Mouse (Mus musculus) olfactory bulb, adult 2 months (tissue): ENCODE measurements around the gene Rsbn1l. TPM values are rescaled to one million over a fixed set of nuclear protein-coding genes. Genes with fewer than 3 reads are reported as not detected.
A peak's percentile ranks its signal among the peaks of the same experiment; 100 is the strongest.

Source experiments
- H3K27ac ChIP-seq: fragments of 200-500 bp; 2 replicates; pipeline ENCODE4 v1.5.1; 2012; ENCODE audit warnings: low read depth, low read length; ENCODE audit not compliant: insufficient read depth
- H3K4me1 ChIP-seq: fragments of 200-500 bp; 2 replicates; pipeline ENCODE4 v1.6.1; 2012; ENCODE audit warnings: low read length; ENCODE audit not compliant: control insufficient read depth, insufficient read depth
- H3K4me3 ChIP-seq: fragments of 200-500 bp; 2 replicates; pipeline ENCODE4 v1.5.1; 2012; ENCODE audit warnings: mild to moderate bottlenecking, low read depth, low read length, moderate library complexity; ENCODE audit not compliant: insufficient read depth
- CTCF ChIP-seq: fragments of 200-500 bp; IDR thresholded peaks from 2 replicates; pipeline ENCODE4 v1.5.1; 2012; ENCODE audit warnings: low read depth, mild to moderate bottlenecking, low read length, moderate library complexity; ENCODE audit not compliant: insufficient read depth
- POLR2A ChIP-seq: fragments of 200-500 bp; IDR thresholded peaks from 2 replicates; pipeline ENCODE4 v1.6.1; 2012; ENCODE audit warnings: mild to moderate bottlenecking, low read depth, low read length, moderate library complexity; ENCODE audit not compliant: insufficient read depth
- WGBS: fragments of 180-500 bp; shearing (Covaris S2); methylation state at CpG from one replicate; pipeline ENCODE4 v1.1.7; 2018; 5-methylcytosine and 5-hydroxymethylcytosine counted together
- polyA plus RNA-seq: library from polyadenylated mRNA; stranded (reverse); fragments of >200 nt; gene quantifications from 2 replicates; pipeline ENCODE4 v1.2.4, GENCODE M21; 2012; ENCODE audit warnings: low replicate concordance; ENCODE audit not compliant: missing spikeins, insufficient read depth, insufficient read length

The Rsbn1l gene
- polyA plus RNA-seq, 1 experiment: not detected

DNA sequence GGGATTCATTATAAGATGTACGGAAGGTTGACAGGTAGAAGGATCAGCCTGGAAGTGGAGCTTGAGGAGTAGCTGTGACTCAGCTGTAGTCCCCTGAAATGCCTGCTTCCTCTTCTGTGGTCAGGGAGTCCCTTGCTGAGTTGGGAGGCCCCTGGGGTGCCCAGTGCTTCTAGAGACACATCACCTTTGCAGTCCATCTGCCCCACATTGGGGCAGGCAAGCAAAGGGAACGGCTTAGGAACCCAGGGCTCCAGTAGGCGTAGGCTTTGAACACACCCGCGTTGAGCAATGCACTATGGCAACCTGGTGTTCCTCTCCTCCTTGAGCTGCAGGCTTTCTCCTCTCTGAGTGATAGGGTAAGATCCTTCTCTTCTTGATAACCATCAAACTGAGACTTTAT is 16.9 kb upstream of the Rsbn1l start:
- Histone ChIP-seq H3K27ac (no peak overlapping the region), H3K4me3 (no peak overlapping the region), H3K4me1 (no peaks in the 10 kb centered on the region)
- TF ChIP-seq POLR2A: no peak
- no peak for TF ChIP-seq CTCF
- 75% methylated on average over 5 of the region's 5 CpGs for WGBS

GRCm38 (mm10) chr5:20968963-20969362 is 12.8 kb upstream of the Rsbn1l start:
- WGBS: 71% methylated on average over 9 of the region's 9 CpGs
- no peak for TF ChIP-seq CTCF
- TF ChIP-seq POLR2A: no peak
- Histone ChIP-seq H3K4me1 (no peaks in the 10 kb centered on the region), H3K27ac (no peak overlapping the region), H3K4me3 (no peak overlapping the region)

DNA sequence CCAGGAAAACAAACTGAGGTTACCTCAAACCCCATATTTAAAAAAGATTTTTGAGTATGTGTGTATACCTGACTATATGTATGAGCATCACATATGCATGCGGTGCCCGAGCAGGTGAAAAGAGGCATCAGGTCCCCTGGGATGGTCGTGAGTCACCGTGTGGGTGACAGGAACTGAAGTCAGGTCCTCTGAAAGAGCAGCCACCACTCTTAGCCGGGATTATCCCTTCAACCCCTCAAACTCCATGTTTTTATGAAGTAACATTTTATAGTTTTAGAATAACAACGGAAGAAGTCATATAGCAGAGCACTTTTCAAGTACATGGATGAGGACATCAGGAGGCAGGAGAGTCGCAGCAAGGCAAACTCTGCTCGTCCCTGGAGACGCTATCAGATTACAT is 12.3 kb upstream of the Rsbn1l start:
- no peak overlapping the region for H3K27ac ChIP-seq
- no peak for TF ChIP-seq CTCF
- no peak for TF ChIP-seq POLR2A
- WGBS: 84% methylated on average over 9 of the region's 9 CpGs
- H3K4me1 ChIP-seq: no peaks in the 10 kb centered on the region
- no peak overlapping the region for H3K4me3 ChIP-seq

GRCm38 (mm10) chr5:20967942-20968341 is 11.7 kb upstream of the Rsbn1l start:
- no peaks in the 10 kb centered on the region for H3K4me1 ChIP-seq
- TF ChIP-seq CTCF: no peak
- TF ChIP-seq POLR2A: no peak
- no peak overlapping the region for H3K4me3 ChIP-seq
- 37% methylated on average over 4 of the region's 4 CpGs for WGBS
- H3K27ac ChIP-seq: no peak overlapping the region

- 79% methylated on average over 6 of the region's 6 CpGs for WGBS
These were observed 8.2 kb upstream of the Rsbn1l start for GRCm38 (mm10) chr5:20964446-20964845.

DNA sequence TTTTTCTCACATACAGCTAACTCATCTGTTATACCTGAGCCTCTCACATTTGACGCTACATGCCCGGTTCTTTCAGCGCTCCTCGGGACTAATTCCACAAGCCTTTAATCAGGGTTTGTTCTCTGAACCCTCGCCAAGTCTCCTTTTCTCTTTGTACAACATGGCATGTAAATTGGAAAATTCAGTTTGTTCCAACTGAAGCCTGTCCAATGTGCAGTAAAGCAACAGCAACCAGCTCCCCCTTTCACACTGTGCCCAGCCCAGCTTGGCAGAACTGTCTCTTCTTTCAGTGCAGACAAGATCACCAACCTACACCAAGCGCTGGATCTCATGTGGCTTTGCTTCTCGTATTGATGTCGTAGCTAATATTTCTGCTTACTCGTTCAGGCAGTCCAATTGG is 7.1 kb upstream of the Rsbn1l start:
- 39% methylated on average over 9 of the region's 9 CpGs for WGBS
- Histone ChIP-seq H3K4me3 (no peak overlapping the region), H3K27ac (no peak overlapping the region), H3K4me1 (no peaks in the 10 kb centered on the region)
- no peak for TF ChIP-seq POLR2A
- no peak for TF ChIP-seq CTCF

More at GRCm38 (mm10) chr5:20964446-20964845, 8.2 kb upstream of the Rsbn1l start:
- TF ChIP-seq POLR2A (no peak), CTCF (no peak)
- no peak overlapping the region for H3K27ac ChIP-seq
- no peak overlapping the region for H3K4me3 ChIP-seq
- H3K4me1 ChIP-seq: no peaks in the 10 kb centered on the region

DNA sequence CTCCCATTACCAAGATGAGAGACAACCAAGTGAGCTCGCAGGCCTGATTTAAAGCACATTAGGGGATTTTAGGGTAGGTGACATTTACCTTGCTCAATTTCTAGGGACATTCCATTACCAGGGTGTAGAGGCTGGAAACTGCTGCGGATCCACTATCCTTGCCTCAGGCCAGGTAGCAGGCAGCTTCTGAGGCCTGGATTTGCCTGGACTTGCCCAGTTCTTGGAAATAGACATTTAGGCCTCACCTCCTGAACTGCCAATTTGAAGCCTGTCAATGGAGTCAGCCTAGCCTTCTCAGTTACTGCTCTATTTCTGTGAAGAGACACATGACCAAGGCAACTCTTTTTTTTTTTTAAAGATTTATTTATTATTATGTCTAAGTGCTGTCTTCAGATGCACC is 4.7 kb upstream of the Rsbn1l start:
- no peaks in the 10 kb centered on the region for H3K4me1 ChIP-seq
- H3K4me3 ChIP-seq: no peak overlapping the region
- 96% methylated on average over 2 of the region's 2 CpGs for WGBS
- H3K27ac ChIP-seq: no peak overlapping the region
- TF ChIP-seq CTCF (no peak), POLR2A (no peak)

GRCm38 (mm10) chr5:20955114-20955835 is 923 bp downstream of the Rsbn1l start:
- TF ChIP-seq CTCF (no peak), POLR2A (no peak)
- Histone ChIP-seq H3K4me3 (no peak overlapping the region), H3K27ac (no peak overlapping the region), H3K4me1 (no peaks in the 10 kb centered on the region)
- WGBS: 80% methylated on average over 13 of the region's 13 CpGs

DNA sequence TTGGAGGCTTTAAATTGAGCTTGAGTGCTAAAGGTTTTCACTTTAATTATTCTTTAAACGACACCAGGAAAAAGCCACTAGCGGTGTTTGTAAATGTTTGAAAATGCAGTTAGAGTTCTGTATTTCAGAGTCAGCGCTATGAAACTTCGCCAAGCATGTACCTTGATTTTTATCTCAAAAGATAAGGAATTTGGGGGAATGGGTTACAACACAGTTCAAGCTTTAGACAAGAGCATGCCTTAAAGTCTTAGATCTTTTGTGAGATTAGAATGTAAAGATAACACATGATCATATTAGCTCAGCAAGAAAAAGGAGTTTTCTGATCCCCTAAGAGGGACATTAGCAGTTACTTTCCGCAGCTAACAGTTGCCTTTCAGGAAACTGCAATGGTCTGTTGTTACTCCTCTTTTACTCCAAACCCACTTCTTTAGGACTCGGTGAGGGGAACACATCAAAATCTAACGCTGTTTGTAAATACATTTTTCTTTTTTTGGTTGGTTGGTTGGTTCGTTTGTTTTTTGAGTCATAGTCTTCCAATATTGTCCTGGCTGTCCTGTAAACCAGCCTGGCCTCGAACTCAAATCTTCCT is 3.8 kb downstream of the Rsbn1l start:
- H3K4me3 ChIP-seq: peak overlapping the region; percentile 85; the same call in 1 of the 2 replicates
- H3K4me1 ChIP-seq: no peaks in the 10 kb centered on the region
- TF ChIP-seq POLR2A (no peak), CTCF (no peak)
- WGBS: 25% methylated on average over 9 of the region's 9 CpGs
- H3K27ac ChIP-seq: no peak overlapping the region
